Mouse (Mus musculus) stomach, embryonic 14.5 days (tissue): ENCODE data around the gene Mn1. TPM values are rescaled to one million over a fixed set of nuclear protein-coding genes. Genes with fewer than 3 reads are reported as not detected.
A peak's percentile ranks its signal among the peaks of the same experiment; 100 is the strongest.

ENCODE experiments used
- ATAC-seq: fragments of 200-750 bp; cut with Nextera tagmentation; 2 replicates; pipeline ENCODE4 v1.8.0; 2017; ENCODE audit warnings: low read depth, moderate TSS enrichment; ENCODE audit not compliant: insufficient number of reproducible peaks, insufficient read depth, low FRiP score
- H3K27ac ChIP-seq: fragments of 300-500 bp; sonication (generic); 2 replicates; pipeline ENCODE4 v1.5.1; 2014; ENCODE audit warnings: mild to moderate bottlenecking, low read length, moderate library complexity, mixed read lengths
- H3K27me3 ChIP-seq: fragments of 300-500 bp; sonication (generic); 2 replicates; pipeline ENCODE4 v1.6.1; 2014; ENCODE audit warnings: low read length, control low read depth, mixed read lengths; ENCODE audit not compliant: control insufficient read depth, insufficient read depth
- H3K36me3 ChIP-seq: fragments of 300-500 bp; sonication (generic); 2 replicates; pipeline ENCODE4 v1.6.1; 2014; ENCODE audit warnings: mild to moderate bottlenecking, control low read depth, low read length, moderate library complexity, mixed read lengths; ENCODE audit not compliant: control insufficient read depth, insufficient read depth
- H3K4me1 ChIP-seq: fragments of 300-500 bp; sonication (generic); 2 replicates; pipeline ENCODE4 v1.6.1; 2014; ENCODE audit warnings: low read length, control low read depth, mixed read lengths; ENCODE audit not compliant: control insufficient read depth, insufficient read depth
- H3K4me2 ChIP-seq: fragments of 300-500 bp; sonication (generic); replicated peaks from 2 replicates; pipeline ENCODE4 v1.6.1; 2014; ENCODE audit warnings: low read depth, low read length, control low read depth
- H3K4me3 ChIP-seq: fragments of 300-500 bp; sonication (generic); 2 replicates; pipeline ENCODE4 v1.5.1; 2014; ENCODE audit warnings: low read depth, low read length, control low read depth
- H3K9ac ChIP-seq: fragments of 300-500 bp; sonication (generic); replicated peaks from 2 replicates; pipeline ENCODE4 v1.6.1; 2014; ENCODE audit warnings: low read depth, mild to moderate bottlenecking, control low read depth, low read length, moderate library complexity, mixed read lengths
- H3K9me3 ChIP-seq: fragments of 300-500 bp; sonication (generic); 2 replicates; pipeline ENCODE4 v1.6.1; 2016; ENCODE audit warnings: low read depth, low read length, control low read depth; ENCODE audit not compliant: control insufficient read depth
- WGBS: fragments of 180-500 bp; shearing (Covaris S2); extraction: QIAGEN DNeasy Blood & Tissue Kit; methylation state at CpG from one replicate; pipeline ENCODE4 v1.1.7; 2014; 5-methylcytosine and 5-hydroxymethylcytosine counted together
- polyA plus RNA-seq: library from polyadenylated mRNA; unstranded; fragments of >200 nt; fragmentation: Nextera tagmentation; extraction: Ambion mirVana; gene quantifications from 2 replicates; pipeline ENCODE4 v1.2.1, GENCODE M21; 2014

Gene Mn1
- polyA plus RNA-seq, 1 experiment from 2014 or later: 18.1 TPM

DNA sequence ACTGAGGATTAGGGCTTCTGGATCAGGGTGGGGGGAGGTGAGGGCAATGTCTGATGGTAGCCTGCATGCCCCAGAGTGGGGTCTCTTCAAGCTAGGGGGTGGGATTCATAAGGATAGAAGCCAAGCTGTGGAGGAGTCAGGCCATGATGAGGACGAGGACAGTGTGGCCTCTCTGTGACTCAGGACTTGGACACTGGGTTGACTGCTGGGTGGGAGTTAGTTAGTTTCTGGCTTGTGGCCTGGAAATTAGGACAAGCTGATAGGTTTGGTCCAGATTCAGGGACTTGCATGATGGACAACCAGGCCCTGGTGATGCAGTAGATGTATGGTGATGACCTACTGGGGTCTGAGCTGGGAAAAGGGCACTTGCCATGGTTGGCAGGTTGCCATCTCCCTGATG, 74.3 kb downstream of the Mn1 start:
- Histone ChIP-seq H3K27me3 (no peaks in the 10 kb centered on the region), H3K9ac (no peak overlapping the region), H3K4me2 (no peak overlapping the region), H3K9me3 (no peaks in the 10 kb centered on the region), H3K36me3 (no peaks in the 10 kb centered on the region), H3K4me3 (no peak overlapping the region), H3K27ac (no peak overlapping the region), H3K4me1 (no peaks in the 10 kb centered on the region)
- 64% methylated on average over 1 of the region's 1 CpGs for WGBS
- ATAC-seq: no peak

DNA sequence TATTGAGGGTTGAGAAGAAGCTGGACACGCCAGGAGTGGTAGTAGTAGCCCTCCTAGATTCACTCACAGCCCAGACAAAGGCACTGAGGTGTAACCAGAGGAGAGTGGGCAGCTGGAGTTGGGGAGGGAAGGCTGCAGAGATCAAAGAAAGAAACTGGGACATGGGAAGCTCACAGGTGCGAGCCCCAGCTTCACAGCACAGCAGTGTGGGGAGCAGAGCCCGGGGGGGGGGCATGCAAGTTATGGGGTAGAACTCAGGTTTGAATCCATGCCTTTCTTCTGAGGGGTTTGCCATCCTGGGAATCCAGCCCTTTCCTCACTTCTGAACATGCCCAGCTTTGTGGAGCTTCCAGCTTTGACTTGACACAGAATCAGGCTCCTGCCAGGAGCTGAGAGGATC, 82.9 kb downstream of the Mn1 start:
- Histone ChIP-seq H3K27me3 (no peaks in the 10 kb centered on the region), H3K9ac (no peak overlapping the region), H3K4me1 (no peaks in the 10 kb centered on the region), H3K4me3 (no peak overlapping the region), H3K36me3 (no peaks in the 10 kb centered on the region), H3K4me2 (no peak overlapping the region), H3K27ac (no peak overlapping the region), H3K9me3 (no peaks in the 10 kb centered on the region)
- ATAC-seq: no peak
- 55% methylated on average over 3 of the region's 3 CpGs for WGBS

DNA sequence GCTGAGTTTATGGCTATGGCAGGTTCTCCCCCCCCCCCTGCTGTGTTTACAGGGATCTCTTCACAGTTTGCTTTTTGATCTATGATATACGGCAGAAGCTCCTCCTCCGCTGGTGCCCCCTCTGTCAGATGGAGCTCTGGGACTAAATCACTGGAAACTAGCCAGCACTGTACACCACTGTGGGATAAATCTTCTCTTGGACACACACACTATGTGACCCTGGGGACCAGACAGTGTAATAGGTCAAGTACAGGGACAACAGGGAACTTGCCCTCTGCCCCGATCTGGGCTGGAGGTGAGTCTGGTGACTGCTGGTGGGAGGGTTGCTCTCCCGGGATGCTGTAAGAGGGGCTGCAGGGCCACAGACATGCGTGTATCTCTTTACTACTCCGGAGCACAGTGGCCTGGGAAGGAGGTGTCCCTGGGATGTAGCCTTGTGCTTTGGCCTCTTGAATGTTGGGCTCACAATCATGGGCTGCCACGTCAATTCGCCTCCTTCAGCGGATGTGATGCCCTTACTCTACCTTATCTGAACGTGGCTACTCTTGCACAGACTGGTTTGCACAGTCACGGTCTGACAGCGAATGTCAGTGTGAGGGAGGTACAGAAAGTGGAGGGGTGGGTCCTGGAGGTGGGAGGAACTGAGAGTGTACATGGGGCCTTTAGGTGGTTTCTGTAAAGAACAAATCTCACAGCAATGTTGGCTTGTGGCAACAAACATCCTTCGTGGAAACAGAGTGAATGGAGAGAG, 84.7 kb downstream of the Mn1 start:
- Histone ChIP-seq H3K9me3 (no peaks in the 10 kb centered on the region), H3K9ac (no peak overlapping the region), H3K27ac (no peak overlapping the region), H3K4me2 (no peak overlapping the region), H3K4me3 (no peak overlapping the region), H3K36me3 (no peaks in the 10 kb centered on the region), H3K27me3 (no peaks in the 10 kb centered on the region), H3K4me1 (peaks cover 7% of the 10 kb centered on the region)
- WGBS: 58% methylated on average over 13 of the region's 13 CpGs
- ATAC-seq: no peak

DNA sequence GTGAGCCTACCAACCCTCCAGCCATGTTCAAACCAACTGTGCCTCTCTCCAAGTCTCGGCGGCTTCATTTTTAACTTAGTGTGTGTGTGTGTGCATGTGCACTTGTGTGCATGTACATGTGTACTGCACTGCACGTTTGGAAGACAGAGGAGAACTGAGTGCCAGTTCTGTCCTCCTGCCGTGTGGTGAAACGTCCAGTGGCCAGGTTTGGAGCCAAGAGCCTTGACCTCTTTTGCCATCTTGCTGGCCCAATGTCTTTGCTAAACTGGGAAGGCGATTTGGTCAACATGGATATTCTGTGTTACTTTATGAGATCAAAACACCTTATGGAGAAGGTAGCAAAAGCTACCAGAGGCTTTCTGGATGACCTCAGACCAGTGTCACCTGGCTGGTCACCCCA, 88.1 kb downstream of the Mn1 start:
- peaks cover 21% of the 10 kb centered on the region for H3K4me1 ChIP-seq
- no peaks in the 10 kb centered on the region for H3K27me3 ChIP-seq
- no peak overlapping the region for H3K27ac ChIP-seq
- H3K9me3 ChIP-seq: no peaks in the 10 kb centered on the region
- no peak overlapping the region for H3K9ac ChIP-seq
- 96% methylated on average over 6 of the region's 6 CpGs for WGBS
- no peak for ATAC-seq
- no peak overlapping the region for H3K4me2 ChIP-seq
- no peaks in the 10 kb centered on the region for H3K36me3 ChIP-seq
- H3K4me3 ChIP-seq: no peak overlapping the region

- no peak overlapping the region for H3K4me3 ChIP-seq
- H3K36me3 ChIP-seq: no peaks in the 10 kb centered on the region
- H3K9ac ChIP-seq: no peak overlapping the region
- WGBS: 79% methylated on average over 6 of the region's 6 CpGs
- H3K4me2 ChIP-seq: no peak overlapping the region
- ATAC-seq: no peak
- no peaks in the 10 kb centered on the region for H3K27me3 ChIP-seq
- H3K9me3 ChIP-seq: no peaks in the 10 kb centered on the region
- H3K27ac ChIP-seq: no peak overlapping the region
- peaks cover 21% of the 10 kb centered on the region for H3K4me1 ChIP-seq
These were observed 88.7 kb downstream of the Mn1 start for GRCm38 (mm10) chr5:111505824-111506223.

DNA sequence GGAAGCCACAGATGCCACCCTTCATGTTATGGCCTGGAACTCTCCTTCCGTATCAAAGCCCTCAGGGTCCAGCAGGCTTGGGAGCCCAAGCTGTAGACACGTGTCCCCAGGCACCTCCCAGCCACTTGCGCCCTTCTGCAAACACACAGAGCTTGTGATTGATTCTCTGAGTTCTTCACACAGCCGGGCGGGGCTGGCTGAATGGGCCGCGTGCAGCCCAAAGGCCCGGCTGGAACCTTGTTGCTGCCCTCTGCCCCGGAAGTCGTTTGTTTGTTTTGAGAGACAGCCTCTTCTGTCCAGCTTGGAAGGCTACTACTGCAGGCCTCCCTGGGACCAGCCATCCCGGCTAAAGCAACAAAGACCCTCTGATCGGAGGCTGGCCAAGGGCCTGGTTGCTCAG, 89.2 kb downstream of the Mn1 start:
- Histone ChIP-seq H3K4me2 (no peak overlapping the region), H3K4me1 (peaks cover 21% of the 10 kb centered on the region), H3K9me3 (no peaks in the 10 kb centered on the region), H3K27ac (no peak overlapping the region), H3K36me3 (no peaks in the 10 kb centered on the region), H3K27me3 (no peaks in the 10 kb centered on the region), H3K4me3 (no peak overlapping the region), H3K9ac (no peak overlapping the region)
- 12% methylated on average over 12 of the region's 12 CpGs for WGBS
- ATAC-seq: peak; percentile 42; the same call in 1 of the 2 replicates

Other genes with a start within 250 kb of the Mn1 start
- gene Pitpnb, start 86.6 kb upstream of the Mn1 start, polyA plus RNA-seq: 112 and 115 TPM in 2 replicates